Mouse (Mus musculus) thymus, adult 2 months (tissue): ENCODE data around the gene Adam12.

ENCODE experiments used
- CTCF ChIP-seq: fragments of 200-500 bp; IDR thresholded peaks from 2 replicates; pipeline ENCODE4 v1.5.1; 2012; ENCODE audit warnings: mild to moderate bottlenecking, control low read depth, low read length, moderate library complexity, borderline replicate concordance; ENCODE audit not compliant: control insufficient read depth, poor library complexity, insufficient read depth; ENCODE audit errors: extremely low read depth
- POLR2A ChIP-seq: fragments of 200-500 bp; IDR thresholded peaks from 2 replicates; pipeline ENCODE4 v1.6.1; 2012; ENCODE audit warnings: mild to moderate bottlenecking, low read length, control low read depth, moderate library complexity; ENCODE audit not compliant: control insufficient read depth, poor library complexity, insufficient read depth; ENCODE audit errors: extremely low read depth

DNA sequence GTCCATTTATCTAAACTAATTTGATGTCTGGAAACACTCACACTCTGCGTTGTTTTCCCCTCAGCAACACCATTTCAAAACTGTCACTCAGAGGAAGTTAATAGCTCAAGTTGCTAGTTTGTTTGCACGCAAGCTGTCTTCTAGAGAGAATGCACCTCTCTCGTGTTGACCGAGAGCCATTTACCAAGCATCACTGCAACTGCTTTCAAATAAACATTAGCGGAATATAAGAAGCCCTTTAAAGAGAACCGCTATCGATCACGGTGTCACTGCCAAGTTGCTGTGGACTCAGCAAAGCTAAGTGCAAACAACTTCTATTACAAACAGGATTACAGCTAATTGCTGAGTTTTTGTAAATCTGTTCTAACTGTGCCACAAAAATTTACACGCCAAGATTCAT is 87.8 kb downstream of the Adam12 start:
- no peak for TF ChIP-seq POLR2A
- TF ChIP-seq CTCF: no peak
